Comparison of ENCODE assay signal across 34 mouse cellular contexts in genomic region chr3:129845868-129846267, GRCm38 (mm10). TPM values are rescaled to one million over a fixed set of nuclear protein-coding genes. Genes with fewer than 3 reads are reported as not detected.
"Had no signal": no experiment of that assay in that cellular context is flagged by ENCODE, and none has a peak within 500 bp of the region (broad histone marks: within the 10 kb centered on the region; RNA-seq: fewer than 3 reads in every experiment).

No protein-coding gene starts in this region.

- H3K9me3 ChIP-seq: heart, embryonic 13.5 days; heart, embryonic 15.5 days; hindbrain, embryonic 13.5 days; hindbrain, embryonic 15.5 days; limb, embryonic 10.5 days; limb, embryonic 12.5 days; liver, embryonic 13.5 days had no signal

- H3K9ac ChIP-seq: heart, embryonic 13.5 days; heart, embryonic 15.5 days; hindbrain, embryonic 13.5 days; hindbrain, embryonic 15.5 days; limb, embryonic 12.5 days; liver, embryonic 13.5 days had no signal

- H3K36me3 ChIP-seq: heart, embryonic 13.5 days; heart, embryonic 15.5 days; hindbrain, embryonic 13.5 days; hindbrain, embryonic 15.5 days; limb, embryonic 10.5 days; limb, embryonic 12.5 days; liver, embryonic 13.5 days had no signal

- H3K27ac ChIP-seq: gastrocnemius, adult 2 months; heart, adult 2 months; heart, embryonic 13.5 days; heart, embryonic 15.5 days; hindbrain, embryonic 13.5 days; hindbrain, embryonic 15.5 days; hindbrain, postnatal 0 days; layer of hippocampus, adult 2 months; left cerebral cortex, adult 2 months; limb, embryonic 10.5 days; limb, embryonic 12.5 days; liver, embryonic 13.5 days had no signal

- H3K4me2 ChIP-seq: heart, embryonic 11.5 days; heart, embryonic 13.5 days; heart, embryonic 15.5 days; hindbrain, embryonic 13.5 days; hindbrain, embryonic 15.5 days; limb, embryonic 12.5 days; liver, embryonic 13.5 days had no signal

- H3K27me3 ChIP-seq: heart, embryonic 13.5 days; hindbrain, embryonic 13.5 days; hindbrain, embryonic 15.5 days; limb, embryonic 12.5 days; liver, embryonic 13.5 days had no signal

- H3K4me1 ChIP-seq: heart, embryonic 13.5 days; heart, embryonic 15.5 days; hindbrain, embryonic 13.5 days; hindbrain, embryonic 15.5 days; limb, embryonic 10.5 days; limb, embryonic 12.5 days; liver, embryonic 13.5 days had no signal

- H3K4me3 ChIP-seq: gastrocnemius, adult 2 months; heart, adult 2 months; heart, embryonic 13.5 days; heart, embryonic 15.5 days; hindbrain, embryonic 13.5 days; hindbrain, embryonic 15.5 days; layer of hippocampus, adult 2 months; left cerebral cortex, adult 2 months; limb, embryonic 10.5 days; limb, embryonic 12.5 days; liver, embryonic 13.5 days had no signal

- DNase-seq: gastrocnemius, adult 2 months; gastrocnemius, postnatal 10 days; gastrocnemius, postnatal 25 days; heart, adult 2 months; heart, postnatal 14 days; heart, postnatal 36 days; kidney, adult 18-20 months; kidney, adult 8-10 months; kidney, postnatal 10 days; kidney, postnatal 25 days; kidney, postnatal 4 days; liver, embryonic 13.5 days had no signal

- ATAC-seq: hindbrain, postnatal 0 days; intestine, embryonic 16.5 days had no signal

RNA-seq across cellular contexts. Expression of gene Cfi, which starts 10.2 kb away (rescaled TPM):
- total RNA-seq: gastrocnemius, adult 2 months; gastrocnemius, postnatal 25 days; hematopoietic stem cell, adult 5-6 weeks; hindbrain, postnatal 0 days; layer of hippocampus, adult 2 months; layer of hippocampus, postnatal 25 days; left cerebral cortex, adult 2 months; left cerebral cortex, postnatal 14 days; left cerebral cortex, postnatal 36 days had no signal

RNA-seq across cellular contexts. Expression of gene Rrh, which starts 23.5 kb away (rescaled TPM):
- total RNA-seq: gastrocnemius, adult 2 months; gastrocnemius, postnatal 25 days; heart, adult 2 months; heart, postnatal 14 days; heart, postnatal 36 days had no signal
- polyA plus RNA-seq: heart, adult 2 months; heart, embryonic 11.5 days; heart, embryonic 13.5 days; heart, embryonic 15.5 days; hindbrain, embryonic 11.5 days; intestine, embryonic 14.5 days; kidney, embryonic 14.5 days; kidney, embryonic 16.5 days; limb, embryonic 10.5 days had no signal

RNA-seq across cellular contexts. Expression of gene Lrit3, which starts 42.0 kb away (rescaled TPM):
- total RNA-seq: gastrocnemius, adult 2 months; gastrocnemius, postnatal 10 days; gastrocnemius, postnatal 25 days; gastrocnemius, postnatal 4 days; heart, adult 2 months; heart, postnatal 14 days; heart, postnatal 36 days; hematopoietic stem cell, adult 5-6 weeks; hindbrain, postnatal 0 days; layer of hippocampus, adult 2 months; layer of hippocampus, postnatal 10 days; layer of hippocampus, postnatal 25 days; left cerebral cortex, postnatal 14 days; left cerebral cortex, postnatal 36 days had no signal
- polyA plus RNA-seq: heart, adult 2 months; heart, embryonic 11.5 days; heart, embryonic 13.5 days; heart, embryonic 15.5 days; heart, postnatal 0 days; hindbrain, embryonic 11.5 days; hindbrain, embryonic 13.5 days; hindbrain, embryonic 15.5 days; intestine, embryonic 14.5 days; intestine, embryonic 16.5 days; kidney, embryonic 14.5 days; kidney, embryonic 16.5 days; limb, embryonic 10.5 days; limb, embryonic 12.5 days; liver, embryonic 13.5 days had no signal
